Mouse (Mus musculus) myocyte (in vitro differentiated cells): ENCODE results near the gene Gm20388. TPM values are rescaled to one million over a fixed set of nuclear protein-coding genes. Genes with fewer than 3 reads are reported as not detected.

ENCODE experiments used
- H3K27me3 ChIP-seq: one replicate; pipeline ENCODE4 v1.6.1; 2011; ENCODE audit not compliant: control insufficient read depth, insufficient read depth, insufficient read length
- H3K36me3 ChIP-seq: one replicate; pipeline ENCODE4 v1.6.1; 2011; ENCODE audit not compliant: control insufficient read depth, insufficient read depth
- H3K4me2 ChIP-seq: one replicate; pipeline ENCODE4 v1.6.1; 2011; ENCODE audit warnings: low read depth, control low read depth
- H3K4me3 ChIP-seq: one replicate; pipeline ENCODE4 v1.5.1; 2011; ENCODE audit warnings: mild to moderate bottlenecking, control low read depth, moderate library complexity
- H3K79me2 ChIP-seq: one replicate; pipeline ENCODE4 v1.6.1; 2011; ENCODE audit not compliant: control insufficient read depth, insufficient read depth
- H3ac ChIP-seq: one replicate; pipeline ENCODE4 v1.6.1; 2011; ENCODE audit not compliant: control insufficient read depth, insufficient read length
- CEBPB ChIP-seq: IDR thresholded peaks from 2 replicates; pipeline ENCODE4 v1.6.1; 2011; ENCODE audit warnings: mild to moderate bottlenecking, moderate library complexity; ENCODE audit not compliant: poor library complexity, insufficient read depth, severe bottlenecking
- E2F4 ChIP-seq: IDR thresholded peaks from one replicate; pipeline ENCODE4 v1.6.1; 2011; ENCODE audit warnings: mild to moderate bottlenecking, control low read depth, moderate library complexity; ENCODE audit not compliant: insufficient read depth
- MAX ChIP-seq: IDR thresholded peaks from one replicate; pipeline ENCODE4 v1.6.1; 2011; ENCODE audit warnings: low read depth, mild to moderate bottlenecking, control low read depth
- MYOD1 ChIP-seq, 3 experiments: IDR thresholded peaks; one replicate each; pipeline ENCODE4 v1.6.1; 2011; ENCODE audit warnings: control low read depth in 2 of 3, low read depth in 2 of 3, mild to moderate bottlenecking in 2 of 3, moderate library complexity in 1 of 3; ENCODE audit not compliant: insufficient read length in 2 of 3, control insufficient read depth in 1 of 3
- MYOG ChIP-seq, 3 experiments: IDR thresholded peaks; one replicate each; pipeline ENCODE4 v1.6.1; 2011; ENCODE audit warnings: control low read depth in 2 of 3, low read depth in 2 of 3, mild to moderate bottlenecking in 2 of 3; ENCODE audit not compliant: insufficient read length in 2 of 3, control insufficient read depth in 1 of 3, insufficient read depth in 1 of 3
- POLR2A ChIP-seq: IDR thresholded peaks from one replicate; pipeline ENCODE4 v1.6.1; 2011; ENCODE audit warnings: low read depth, mild to moderate bottlenecking, control low read depth, moderate library complexity; ENCODE audit not compliant: insufficient read length
- POLR2AphosphoS2 ChIP-seq: IDR thresholded peaks from one replicate; pipeline ENCODE4 v1.6.1; 2011; ENCODE audit warnings: low read depth, control low read depth; ENCODE audit not compliant: insufficient read length
- REST ChIP-seq: IDR thresholded peaks from one replicate; pipeline ENCODE4 v1.6.1; 2011; ENCODE audit warnings: mild to moderate bottlenecking, control low read depth, moderate library complexity; ENCODE audit not compliant: insufficient read depth, insufficient read length
- SRF ChIP-seq: IDR thresholded peaks from one replicate; pipeline ENCODE4 v1.6.1; 2011; ENCODE audit warnings: low read depth; ENCODE audit not compliant: control insufficient read depth, insufficient read length
- TCF12 ChIP-seq: IDR thresholded peaks from one replicate; pipeline ENCODE4 v1.6.1; 2011; ENCODE audit warnings: mild to moderate bottlenecking, control low read depth; ENCODE audit not compliant: poor library complexity, insufficient read depth, severe bottlenecking
- TCF3 ChIP-seq: IDR thresholded peaks from one replicate; pipeline ENCODE4 v1.6.1; 2011; ENCODE audit warnings: low read depth, control low read depth; ENCODE audit not compliant: insufficient read length
- USF1 ChIP-seq: IDR thresholded peaks from one replicate; pipeline ENCODE4 v1.6.1; 2011; ENCODE audit warnings: low read depth, mild to moderate bottlenecking, control low read depth, moderate library complexity
- polyA plus RNA-seq: library from polyadenylated mRNA; unstranded; fragments of >200 nt; fragmentation: generic; extraction: Trizol; gene quantifications from one replicate; pipeline ENCODE4 v1.2.1, GENCODE M21; 2012; ENCODE audit warnings: missing spikeins

Gm20388 gene
- polyA plus RNA-seq, 1 experiment: 15.3 TPM

- peaks cover 78% of the 10 kb centered on the region for H3K79me2 ChIP-seq
- no peak overlapping the region for H3K4me3 ChIP-seq
- H3ac ChIP-seq: no peak overlapping the region
- TF ChIP-seq POLR2A (no peak), SRF (no peak), CEBPB (no peak), USF1 (no peak), MAX (no peak), MYOG (IDR thresholded peaks at IDR 0.05; ENCODE audit: control insufficient read depth in 1 of 3, insufficient read depth in 1 of 3, insufficient read length in 2 of 3, low read depth in 2 of 3) (no peak), TCF3 (no peak)
- no peaks in the 10 kb centered on the region for H3K36me3 ChIP-seq
- no peaks in the 10 kb centered on the region for H3K27me3 ChIP-seq
- no peak overlapping the region for H3K4me2 ChIP-seq
These were observed 3108.0 kb downstream of the Gm20388 start for GRCm38 (mm10) chr8:123018484-123019164.

- H3K36me3 ChIP-seq: no peaks in the 10 kb centered on the region
- H3K79me2 ChIP-seq: peaks cover 78% of the 10 kb centered on the region
- TF ChIP-seq MYOD1 (IDR thresholded peaks at IDR 0.05; ENCODE audit: control insufficient read depth in 1 of 3, insufficient read length in 2 of 3, low read depth in 2 of 3): no peak
- no peak for TF ChIP-seq USF1
- no peak for TF ChIP-seq REST
- TF ChIP-seq CEBPB: no peak
- TF ChIP-seq MAX: no peak
- TF ChIP-seq TCF3: no peak
- no peak for TF ChIP-seq POLR2AphosphoS2
- TF ChIP-seq TCF12: no peak
- no peak for TF ChIP-seq SRF
- TF ChIP-seq MYOG (IDR thresholded peaks at IDR 0.05; ENCODE audit: control insufficient read depth in 1 of 3, insufficient read depth in 1 of 3, insufficient read length in 2 of 3, low read depth in 2 of 3): no peak
- no peak for TF ChIP-seq POLR2A
- TF ChIP-seq E2F4: no peak
- no peak overlapping the region for H3K4me2 ChIP-seq
- no peak overlapping the region for H3ac ChIP-seq
- no peak overlapping the region for H3K4me3 ChIP-seq
- H3K27me3 ChIP-seq: no peaks in the 10 kb centered on the region
These were observed 3109.4 kb downstream of the Gm20388 start for GRCm38 (mm10) chr8:123020084-123020483.

- no peak overlapping the region for H3ac ChIP-seq
- no peaks in the 10 kb centered on the region for H3K27me3 ChIP-seq
- peaks cover 78% of the 10 kb centered on the region for H3K79me2 ChIP-seq
- no peak overlapping the region for H3K4me3 ChIP-seq
- no peak for TF ChIP-seq MYOG (IDR thresholded peaks at IDR 0.05; ENCODE audit: control insufficient read depth in 1 of 3, insufficient read depth in 1 of 3, insufficient read length in 2 of 3, low read depth in 2 of 3)
- TF ChIP-seq USF1: no peak
- TF ChIP-seq TCF3: no peak
- TF ChIP-seq MAX: no peak
- no peak for TF ChIP-seq REST
- TF ChIP-seq E2F4: no peak
- no peak for TF ChIP-seq MYOD1 (IDR thresholded peaks at IDR 0.05; ENCODE audit: control insufficient read depth in 1 of 3, insufficient read length in 2 of 3, low read depth in 2 of 3)
- no peak for TF ChIP-seq POLR2A
- no peak for TF ChIP-seq TCF12
- H3K36me3 ChIP-seq: no peaks in the 10 kb centered on the region
- H3K4me2 ChIP-seq: peak overlapping the region; percentile 62
These were observed 3110.2 kb downstream of the Gm20388 start for GRCm38 (mm10) chr8:123020859-123021258.

GRCm38 (mm10) chr8:123021259-123021658, 3110.6 kb downstream of the Gm20388 start:
- no peak overlapping the region for H3K4me3 ChIP-seq
- peaks cover 82% of the 10 kb centered on the region for H3K79me2 ChIP-seq
- TF ChIP-seq REST (no peak), POLR2A (no peak), MYOG (IDR thresholded peaks at IDR 0.05; ENCODE audit: control insufficient read depth in 1 of 3, insufficient read depth in 1 of 3, insufficient read length in 2 of 3, low read depth in 2 of 3) (peak in 1 of 3 experiments; percentile 59), POLR2AphosphoS2 (peak; percentile 21), TCF3 (no peak), CEBPB (peak; percentile 92), MYOD1 (IDR thresholded peaks at IDR 0.05; ENCODE audit: control insufficient read depth in 1 of 3, insufficient read length in 2 of 3, low read depth in 2 of 3) (peak in 2 of 3 experiments; percentile 20 to 83)
- no peak overlapping the region for H3ac ChIP-seq
- peak overlapping the region; percentile 62 for H3K4me2 ChIP-seq
- no peaks in the 10 kb centered on the region for H3K36me3 ChIP-seq
- no peaks in the 10 kb centered on the region for H3K27me3 ChIP-seq

- Histone ChIP-seq H3K27me3 (no peaks in the 10 kb centered on the region), H3K36me3 (no peaks in the 10 kb centered on the region), H3K79me2 (peaks cover 97% of the 10 kb centered on the region), H3ac (no peak overlapping the region), H3K4me3 (no peak overlapping the region), H3K4me2 (peak overlapping the region; percentile 51)
- TF ChIP-seq POLR2AphosphoS2 (no peak), TCF3 (no peak), CEBPB (peak; percentile 28; the same call in 1 of the 2 replicates)
These were observed 3112.1 kb downstream of the Gm20388 start for GRCm38 (mm10) chr8:123022727-123023126.
